Mouse (Mus musculus) heart, embryonic 11.5 days (tissue): Measurements from ENCODE around the gene Tmem214. TPM values are rescaled to one million over a fixed set of nuclear protein-coding genes. Genes with fewer than 3 reads are reported as not detected.
A peak's percentile ranks its signal among the peaks of the same experiment; 100 is the strongest.

Source experiments
- ATAC-seq: fragments of 200-750 bp; cut with Nextera tagmentation; replicated peaks from 2 replicates; pipeline ENCODE4 v1.8.0; 2017; ENCODE audit warnings: moderate library complexity; ENCODE audit not compliant: insufficient number of reproducible peaks, low FRiP score, low TSS enrichment
- H3K27ac ChIP-seq: fragments of 300-500 bp; sonication (generic); 2 replicates; pipeline ENCODE4 v1.5.1; 2014; ENCODE audit warnings: mild to moderate bottlenecking, low read depth, low read length
- H3K27me3 ChIP-seq: fragments of 300-500 bp; sonication (generic); 2 replicates; pipeline ENCODE4 v1.6.1; 2014; ENCODE audit warnings: mild to moderate bottlenecking, low read length, mixed read lengths; ENCODE audit not compliant: control insufficient read depth, insufficient read depth
- H3K36me3 ChIP-seq: fragments of 300-500 bp; sonication (generic); 2 replicates; pipeline ENCODE4 v1.6.1; 2014; ENCODE audit warnings: mild to moderate bottlenecking, low read length, moderate library complexity, mixed read lengths; ENCODE audit not compliant: control insufficient read depth, insufficient read depth
- H3K4me1 ChIP-seq: fragments of 300-500 bp; sonication (generic); 2 replicates; pipeline ENCODE4 v1.6.1; 2014; ENCODE audit warnings: low read length; ENCODE audit not compliant: control insufficient read depth, insufficient read depth
- H3K4me2 ChIP-seq: fragments of 300-500 bp; sonication (generic); 2 replicates; pipeline ENCODE4 v1.6.1; 2014; ENCODE audit warnings: mild to moderate bottlenecking, moderate library complexity
- H3K4me3 ChIP-seq: fragments of 300-500 bp; sonication (generic); 2 replicates; pipeline ENCODE4 v1.5.1; 2014; ENCODE audit warnings: low read depth, low read length
- H3K9ac ChIP-seq: fragments of 300-500 bp; sonication (generic); 2 replicates; pipeline ENCODE4 v1.6.1; 2014; ENCODE audit warnings: mild to moderate bottlenecking, low read depth, low read length, moderate library complexity
- H3K9me3 ChIP-seq: fragments of 300-500 bp; sonication (generic); replicated peaks from 2 replicates; pipeline ENCODE4 v1.6.1; 2016; ENCODE audit warnings: low read length; ENCODE audit not compliant: control insufficient read depth
- WGBS: fragments of 180-500 bp; shearing (Covaris S2); extraction: QIAGEN DNeasy Blood & Tissue Kit; methylation state at CpG from one replicate; pipeline ENCODE4 v1.1.7; 2014; ENCODE audit not compliant: insufficient replicate concordance; 5-methylcytosine and 5-hydroxymethylcytosine counted together
- polyA plus RNA-seq: library from polyadenylated mRNA; unstranded; fragments of >200 nt; fragmentation: Nextera tagmentation; extraction: Ambion mirVana; gene quantifications from 2 replicates; pipeline ENCODE4 v1.2.1, GENCODE M21; 2014

The Tmem214 gene
- polyA plus RNA-seq, result 47.8 and 48.2 TPM in 2 replicates

DNA sequence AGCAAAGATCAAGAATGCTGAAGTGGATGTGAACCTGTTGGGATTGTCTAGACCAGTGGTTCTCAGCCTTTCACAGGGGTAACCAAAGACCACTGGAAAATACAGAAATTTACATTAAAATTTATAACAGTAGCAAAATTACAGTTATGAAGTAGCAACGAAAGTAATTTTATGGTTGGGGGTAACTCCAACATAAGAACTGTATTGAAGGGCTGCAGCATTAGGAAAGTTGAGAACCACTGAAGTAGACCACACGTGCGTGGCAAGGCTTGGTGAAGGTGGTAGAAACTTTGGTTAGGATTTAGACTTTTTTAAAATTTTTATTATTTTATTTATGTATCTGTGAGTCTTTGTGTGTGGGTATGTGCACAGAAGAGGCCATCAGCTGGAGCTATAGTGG, at the start of gene Tmem214:
Gene Tmem214, plus strand, starts transcription at position 301 of the 400 bp plus-strand sequence.
- WGBS, result 89% methylated on average over 3 of the region's 3 CpGs
- H3K36me3 ChIP-seq, result peaks cover 14% of the 10 kb centered on the region
- H3K27ac ChIP-seq, result no peak within 1 kb of the TSS
- no peaks in the 10 kb centered on the region for H3K27me3 ChIP-seq
- ATAC-seq, result no peak
- H3K9me3 ChIP-seq, result no peaks in the 10 kb centered on the region
- no peak within 1 kb of the TSS for H3K4me3 ChIP-seq
- H3K4me1 ChIP-seq, result peaks cover 9% of the 10 kb centered on the region
- no peak within 1 kb of the TSS for H3K4me2 ChIP-seq
- 0 out of 2 replicates have a peak within 1 kb of the TSS, but pooled peaks have one; percentile 91 for H3K9ac ChIP-seq

DNA sequence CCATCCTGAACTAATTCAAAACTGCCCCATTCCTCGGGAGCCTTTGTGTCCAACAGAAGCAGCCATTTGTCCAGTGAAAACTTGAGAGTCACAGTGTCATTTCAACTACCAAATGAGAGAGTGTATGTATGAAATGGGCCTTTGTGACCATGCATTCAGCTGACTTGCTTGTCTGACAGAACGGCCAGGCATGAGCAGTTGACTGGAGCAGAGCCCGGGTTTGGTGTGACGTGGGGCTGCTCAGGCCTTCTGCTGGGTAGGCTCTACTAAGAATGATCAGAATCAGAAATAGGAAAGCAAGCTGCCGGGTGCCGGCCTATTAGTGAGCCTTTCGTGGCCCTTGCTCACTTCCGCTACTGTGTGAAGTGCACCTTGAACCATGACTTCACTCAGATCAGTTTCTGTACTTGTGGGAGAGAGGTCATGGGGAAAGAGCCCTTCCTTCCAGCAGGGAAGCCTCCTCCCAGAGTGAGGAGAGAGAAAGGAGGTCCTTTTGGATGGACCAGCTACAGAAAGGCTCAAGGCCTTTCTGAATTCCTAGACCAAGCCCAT, 49.0 kb upstream of the Tmem214 start:
- H3K27me3 ChIP-seq, result no peaks in the 10 kb centered on the region
- WGBS, result 81% methylated on average over 8 of the region's 8 CpGs
- H3K9ac ChIP-seq, result no peak overlapping the region
- H3K4me3 ChIP-seq, result no peak overlapping the region
- H3K9me3 ChIP-seq, result no peaks in the 10 kb centered on the region
- no peak overlapping the region for H3K4me2 ChIP-seq
- peaks cover 2% of the 10 kb centered on the region; the same call in 1 of the 2 replicates for H3K4me1 ChIP-seq
- no peaks in the 10 kb centered on the region for H3K36me3 ChIP-seq
- no peak for ATAC-seq
- no peak overlapping the region for H3K27ac ChIP-seq

DNA sequence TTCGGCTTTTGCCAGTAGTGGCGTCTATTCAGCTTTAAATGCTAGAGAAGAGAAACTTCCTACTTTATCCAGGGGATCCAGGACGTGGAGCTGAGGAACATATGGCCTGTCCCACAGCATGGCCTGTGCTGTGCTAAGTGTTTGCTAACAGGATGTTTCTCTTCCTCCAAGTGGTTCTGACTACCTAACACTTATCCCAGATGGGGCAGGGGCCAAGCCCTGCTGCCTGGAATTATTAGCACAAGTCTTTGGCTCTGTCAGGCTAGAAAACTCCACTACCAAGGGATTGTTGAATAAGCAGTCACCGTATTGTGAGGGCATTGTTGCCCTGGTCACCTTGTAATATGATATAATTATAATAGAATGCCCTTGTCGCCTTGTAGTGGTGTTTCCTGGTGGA, 45.1 kb upstream of the Tmem214 start:
- no peak for ATAC-seq

DNA sequence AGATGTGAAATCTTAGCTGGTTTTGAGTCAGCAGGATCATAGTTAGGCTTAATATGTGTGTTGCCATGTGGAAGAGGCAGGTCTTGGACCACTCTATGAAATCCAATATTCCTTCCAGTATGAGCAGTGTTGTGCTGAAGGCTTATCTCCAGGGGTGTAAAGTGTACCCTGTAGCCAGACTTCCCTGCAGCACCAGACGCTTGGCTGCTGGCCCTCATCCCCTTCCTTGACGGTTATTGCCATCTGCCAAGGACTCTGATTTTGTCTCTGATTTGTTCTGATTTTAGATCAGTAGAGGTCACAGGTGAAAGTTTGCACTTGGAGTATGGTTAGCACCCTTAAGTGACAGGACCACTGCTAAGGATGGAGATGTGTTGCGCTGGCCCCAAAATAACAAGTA, 44.7 kb upstream of the Tmem214 start:
- Histone ChIP-seq H3K9me3 (no peaks in the 10 kb centered on the region), H3K4me3 (no peak overlapping the region), H3K36me3 (no peaks in the 10 kb centered on the region), H3K4me1 (peaks cover 6% of the 10 kb centered on the region), H3K9ac (no peak overlapping the region), H3K27me3 (no peaks in the 10 kb centered on the region), H3K4me2 (no peak overlapping the region), H3K27ac (no peak overlapping the region)
- WGBS, result 90% methylated on average over 3 of the region's 3 CpGs
- no peak for ATAC-seq

More for the DNA sequence above, 45.1 kb upstream of the Tmem214 start:
- no peaks in the 10 kb centered on the region for H3K36me3 ChIP-seq
- H3K9ac ChIP-seq, result no peak overlapping the region
- H3K4me1 ChIP-seq, result peaks cover 6% of the 10 kb centered on the region
- H3K27me3 ChIP-seq, result no peaks in the 10 kb centered on the region
- no peak overlapping the region for H3K4me2 ChIP-seq
- no peaks in the 10 kb centered on the region for H3K9me3 ChIP-seq
- H3K27ac ChIP-seq, result no peak overlapping the region
- H3K4me3 ChIP-seq, result no peak overlapping the region
- 72% methylated on average over 5 of the region's 5 CpGs for WGBS

DNA sequence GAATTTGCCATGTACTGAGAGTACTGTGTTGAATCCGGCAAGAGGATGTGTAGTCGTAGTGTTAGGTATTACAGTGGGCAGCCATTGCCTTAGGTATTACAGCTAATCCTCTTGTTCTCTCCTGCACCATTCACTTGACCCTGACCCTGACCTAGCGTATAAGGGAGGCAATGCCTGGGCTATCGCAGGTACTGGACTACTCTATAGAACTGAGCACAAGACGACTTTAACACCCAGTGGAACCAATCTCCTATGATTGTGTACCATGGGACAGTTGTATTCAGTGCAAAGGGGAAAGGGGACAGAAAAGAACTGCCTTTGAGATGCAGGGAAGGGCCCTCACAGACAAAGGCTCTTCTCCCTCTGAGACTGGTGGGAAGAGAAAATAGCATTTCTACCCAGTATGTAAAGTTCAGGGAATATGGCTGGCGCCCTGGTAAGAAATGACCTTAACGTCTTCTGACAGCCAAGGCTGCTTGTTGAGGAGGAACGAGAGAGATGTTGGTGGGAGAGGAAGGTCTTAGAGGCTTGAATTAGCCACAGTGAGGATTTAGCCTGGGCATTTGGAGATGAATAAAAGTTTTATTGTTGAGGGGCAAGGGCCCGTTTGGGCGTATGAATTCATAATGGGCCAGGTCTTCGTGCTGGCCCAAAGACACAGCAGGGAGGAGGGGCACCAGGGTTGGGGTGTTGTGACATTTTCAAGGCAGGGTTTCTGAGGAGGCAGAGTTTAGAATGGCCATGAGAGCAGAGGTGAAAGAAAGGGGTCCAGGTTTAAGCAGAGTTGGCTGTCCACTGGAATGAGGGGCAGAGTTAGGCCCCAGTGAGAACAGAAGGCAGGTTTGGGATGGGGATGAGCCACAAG, 43.5 kb upstream of the Tmem214 start:
- H3K27ac ChIP-seq, result no peak overlapping the region; the same call in 1 of the 2 replicates
- no peak for ATAC-seq
- 82% methylated on average over 11 of the region's 11 CpGs for WGBS
- no peak overlapping the region for H3K9ac ChIP-seq
- no peaks in the 10 kb centered on the region for H3K9me3 ChIP-seq
- no peak overlapping the region for H3K4me2 ChIP-seq
- no peaks in the 10 kb centered on the region for H3K27me3 ChIP-seq
- no peaks in the 10 kb centered on the region for H3K36me3 ChIP-seq
- no peak overlapping the region for H3K4me3 ChIP-seq
- H3K4me1 ChIP-seq, result peaks cover 6% of the 10 kb centered on the region

DNA sequence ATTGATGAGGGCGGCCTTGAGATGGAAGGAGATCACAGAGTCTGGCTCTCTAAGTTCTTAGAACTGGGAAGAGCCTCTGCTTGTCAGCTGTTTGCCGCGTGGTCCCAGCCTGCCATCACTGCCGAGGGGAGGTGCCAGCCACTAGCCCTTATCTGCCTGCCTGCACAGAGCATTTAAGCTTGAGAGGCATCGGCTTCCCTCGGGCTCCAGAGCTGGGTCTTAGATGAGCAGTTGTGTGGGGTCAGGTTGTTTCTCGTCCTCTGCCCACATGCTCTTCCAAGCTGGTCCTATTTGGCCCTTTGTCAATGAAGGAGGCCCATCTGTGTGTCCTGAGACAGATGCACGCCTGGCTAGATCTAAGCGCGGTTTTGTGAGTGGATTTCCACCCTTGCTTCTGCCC, 42.6 kb upstream of the Tmem214 start:
- no peak for ATAC-seq
- Histone ChIP-seq H3K4me1 (peaks cover 6% of the 10 kb centered on the region), H3K27me3 (no peaks in the 10 kb centered on the region), H3K9ac (0 out of 2 replicates have a peak overlapping the region, but pooled peaks have one; percentile 30), H3K4me3 (no peak overlapping the region), H3K27ac (no peak overlapping the region), H3K4me2 (no peak overlapping the region), H3K9me3 (no peaks in the 10 kb centered on the region), H3K36me3 (no peaks in the 10 kb centered on the region)
- WGBS, result 36% methylated on average over 10 of the region's 10 CpGs

DNA sequence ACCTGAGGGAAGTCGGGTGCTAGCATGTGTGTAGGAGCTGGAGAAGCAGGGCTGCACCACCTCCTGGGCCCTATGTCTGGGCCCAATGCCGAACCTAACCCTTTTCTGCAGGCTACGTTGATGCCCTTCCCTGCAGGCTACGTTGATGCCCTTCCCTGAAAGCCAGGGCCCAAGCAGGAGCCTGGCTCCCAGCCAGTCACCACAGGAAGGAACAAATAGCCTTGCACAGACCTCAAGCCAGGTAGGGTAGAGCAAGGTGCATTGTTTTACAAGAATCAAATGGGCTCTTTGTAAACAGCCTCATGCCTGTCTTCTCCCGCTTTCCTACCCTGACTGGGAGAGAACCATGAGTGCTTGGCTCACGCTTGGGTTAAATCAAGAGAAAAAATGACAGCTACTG, 42.0 kb upstream of the Tmem214 start:
- no peak overlapping the region for H3K4me2 ChIP-seq
- no peak overlapping the region for H3K27ac ChIP-seq
- no peaks in the 10 kb centered on the region for H3K27me3 ChIP-seq
- no peak overlapping the region for H3K9ac ChIP-seq
- ATAC-seq, result no peak
- peaks cover 6% of the 10 kb centered on the region for H3K4me1 ChIP-seq
- no peaks in the 10 kb centered on the region for H3K36me3 ChIP-seq
- H3K9me3 ChIP-seq, result no peaks in the 10 kb centered on the region
- WGBS, result 74% methylated on average over 6 of the region's 6 CpGs
- H3K4me3 ChIP-seq, result no peak overlapping the region

DNA sequence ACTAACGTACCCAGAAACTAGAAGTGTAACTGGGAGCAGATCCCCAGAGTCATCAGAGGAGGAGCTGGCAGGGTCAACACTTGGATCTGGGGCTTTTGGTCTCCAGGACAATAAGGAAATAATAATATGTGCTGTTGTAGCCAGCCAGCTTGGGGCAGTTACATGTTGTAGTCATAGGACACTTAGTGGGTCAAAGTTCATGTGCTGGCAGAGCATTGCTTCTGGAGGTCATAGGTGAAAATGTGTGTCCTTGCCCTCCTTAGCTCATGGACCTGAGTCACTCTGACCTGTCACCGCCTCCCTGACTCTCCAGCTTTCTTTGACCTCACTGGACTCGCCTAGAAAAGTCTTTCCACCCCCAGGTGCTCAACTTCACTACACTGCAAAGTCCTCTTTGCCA, 34.4 kb upstream of the Tmem214 start:
- WGBS, result 72% methylated on average over 3 of the region's 3 CpGs
- no peak overlapping the region for H3K27ac ChIP-seq
- no peak for ATAC-seq

More for the DNA sequence above, 34.4 kb upstream of the Tmem214 start:
- Histone ChIP-seq H3K9me3 (no peaks in the 10 kb centered on the region), H3K9ac (no peak overlapping the region), H3K36me3 (no peaks in the 10 kb centered on the region), H3K27me3 (no peaks in the 10 kb centered on the region), H3K4me3 (no peak overlapping the region), H3K4me1 (no peaks in the 10 kb centered on the region), H3K4me2 (no peak overlapping the region)
